Mouse (Mus musculus): ENCODE measurements around the gene Tmem151a. TPM values are rescaled to one million over a fixed set of nuclear protein-coding genes. Genes with fewer than 3 reads are reported as not detected.

Tmem151a gene
- total RNA-seq (2023): not detected

GRCm38 (mm10) chr19:5085145-5085863 lies at the start of gene Tmem151a:
Tmem151a (minus strand) TSS chr19:5085531.

GRCm38 (mm10) chr19:5118384-5118698 lies 33.0 kb upstream of the Tmem151a start, which contains the start of gene Klc2:
Klc2 (minus strand) TSS chr19:5118560.

DNA sequence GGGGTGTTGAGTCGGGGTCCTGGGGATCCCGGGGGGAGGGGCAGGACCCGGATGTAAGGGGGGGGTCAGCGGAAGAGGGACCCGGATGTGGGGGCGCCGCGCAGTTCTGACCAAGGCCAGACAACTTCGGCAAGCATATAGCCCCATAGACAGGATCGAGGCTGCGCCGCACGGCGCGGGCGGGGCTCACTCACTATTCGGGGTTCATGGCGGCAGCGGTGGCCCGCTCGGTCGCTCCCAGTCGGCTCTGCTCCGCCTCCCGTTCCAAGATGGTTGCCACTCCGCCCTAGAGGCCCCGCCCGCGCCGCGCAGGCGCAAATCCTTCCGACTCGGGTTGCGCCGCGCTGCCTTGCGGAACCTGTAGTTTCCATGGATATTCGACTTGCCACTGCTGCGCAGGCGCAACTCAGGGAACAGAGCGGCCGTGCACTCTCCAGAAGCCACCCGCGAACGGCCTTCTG lies 21.4 kb upstream of the Tmem151a start, which contains the start of gene Rab1b:
Gene Rab1b, minus strand, starts transcription at position 342 of the 461 bp plus-strand sequence.

GRCm38 (mm10) chr19:5098363-5099143 lies 13.2 kb upstream of the Tmem151a start, which contains the start of gene Cnih2:
Cnih2 (minus strand) TSS chr19:5098521.

DNA sequence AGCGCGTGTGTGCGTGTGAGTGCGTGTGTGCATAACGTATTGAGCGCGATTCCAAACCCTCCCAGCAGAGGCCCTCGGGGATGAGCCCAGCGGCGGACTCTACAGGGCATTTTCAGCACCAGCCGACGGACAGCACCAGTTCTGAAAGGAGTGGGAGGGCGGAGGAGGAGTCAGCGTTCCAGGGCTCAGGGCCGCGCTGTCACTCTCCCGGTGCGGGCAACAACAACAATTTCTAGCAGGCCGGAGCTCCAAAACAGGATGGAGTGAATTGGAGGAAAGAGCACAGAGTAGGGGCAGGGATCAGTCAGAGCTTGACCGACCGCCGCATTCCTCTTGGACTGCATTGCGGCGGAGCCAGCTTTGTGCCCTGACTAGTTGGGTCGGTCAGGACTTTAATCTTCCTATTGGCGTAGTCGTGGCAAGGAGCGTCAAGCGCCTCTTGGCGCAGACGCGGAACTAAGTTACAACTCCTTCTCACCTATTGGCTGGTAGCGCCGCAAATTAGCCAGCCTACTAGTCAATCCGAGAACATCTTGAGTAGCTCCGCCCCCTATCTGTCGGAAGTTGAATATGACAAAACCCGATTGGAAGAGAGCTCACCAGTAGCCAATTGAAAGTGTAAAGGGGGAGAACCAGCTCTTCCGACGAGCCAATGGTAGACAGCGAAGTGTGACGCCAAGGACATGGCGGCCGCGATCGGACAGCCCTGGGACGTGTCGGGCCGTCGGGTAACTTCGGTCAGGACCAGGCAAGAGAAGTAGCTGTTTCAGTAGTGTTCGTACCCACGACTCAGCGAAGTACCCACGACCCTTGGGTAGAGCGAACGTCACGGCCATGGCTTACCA lies 2.8 kb upstream of the Tmem151a start, which contains the start of gene Yif1a:
Gene Yif1a, plus strand, starts transcription at position 655 of the 845 bp plus-strand sequence.

DNA sequence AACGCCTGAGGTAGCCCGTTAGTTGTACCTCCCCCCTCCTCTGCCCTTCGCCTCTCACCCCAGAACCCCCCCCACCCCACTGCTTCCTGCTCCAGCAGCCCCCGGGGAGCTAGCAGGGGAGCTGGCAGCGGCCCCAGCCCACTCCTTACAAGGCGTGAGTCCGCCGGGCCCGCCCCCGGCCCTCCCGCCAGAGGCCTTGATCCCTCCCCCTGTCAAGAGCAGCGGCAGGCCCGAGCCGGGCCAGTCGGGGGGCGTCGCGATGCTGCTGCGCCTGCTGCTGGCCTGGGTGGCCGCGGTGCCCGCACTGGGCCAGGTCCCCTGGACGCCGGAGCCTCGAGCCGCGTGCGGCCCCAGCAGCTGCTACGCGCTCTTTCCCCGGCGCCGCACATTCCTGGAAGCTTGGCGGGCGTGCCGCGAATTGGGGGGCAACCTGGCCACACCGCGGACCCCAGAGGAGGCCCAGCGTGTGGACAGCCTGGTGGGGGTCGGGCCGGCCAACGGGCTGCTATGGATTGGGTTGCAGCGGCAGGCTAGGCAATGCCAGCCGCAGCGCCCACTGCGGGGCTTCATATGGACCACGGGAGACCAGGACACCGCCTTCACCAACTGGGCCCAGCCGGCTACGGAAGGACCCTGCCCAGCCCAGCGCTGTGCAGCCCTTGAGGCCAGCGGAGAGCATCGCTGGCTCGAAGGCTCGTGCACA lies 17.3 kb downstream of the Tmem151a start, which contains the start of gene Cd248:
Gene Cd248, plus strand, starts transcription at position 212 of the 703 bp plus-strand sequence.

GRCm38 (mm10) chr19:5050047-5050905 lies 35.1 kb downstream of the Tmem151a start, which contains the start of gene Rin1:
Rin1 (plus strand) TSS chr19:5050481.

GRCm38 (mm10) chr19:5040862-5041523 lies 44.3 kb downstream of the Tmem151a start, which contains the start of gene Brms1:
Brms1 (plus strand) TSS chr19:5041354.

DNA sequence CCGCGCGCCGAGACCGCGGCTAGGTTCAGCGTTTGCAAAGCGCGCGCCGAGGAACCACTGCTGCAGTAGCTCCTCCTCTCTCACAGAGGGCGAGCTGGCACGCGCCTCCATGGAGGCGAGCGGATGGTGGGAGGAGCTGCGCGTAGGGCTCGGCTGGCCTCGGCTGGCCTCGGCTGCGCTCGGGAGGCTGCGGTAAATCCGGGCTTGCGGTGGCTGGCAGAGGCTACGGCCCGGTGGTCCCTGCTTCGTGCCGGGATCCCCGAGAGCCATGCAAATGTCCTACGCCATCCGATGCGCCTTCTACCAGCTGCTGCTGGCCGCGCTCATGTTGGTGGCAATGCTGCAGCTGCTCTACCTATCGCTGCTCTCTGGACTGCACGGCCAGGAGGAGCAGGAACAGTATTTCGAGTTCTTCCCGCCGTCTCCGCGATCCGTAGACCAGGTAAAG lies 46.6 kb downstream of the Tmem151a start, which contains the start of the genes B4gat1 and AC124502.3:
Gene B4gat1, plus strand, starts transcription at position 118 of the 448 bp plus-strand sequence.
Gene AC124502.3, plus strand, starts transcription at position 183 of the 448 bp plus-strand sequence.

GRCm38 (mm10) chr19:5023621-5024479 lies 61.5 kb downstream of the Tmem151a start, which contains the start of gene Slc29a2:
Slc29a2 (plus strand) TSS chr19:5023860.

Other genes starting within 250 kb of the Tmem151a start
- gene Ccs, start 246.2 kb downstream of the Tmem151a start, total RNA-seq (2023): 45.2 TPM
- gene Ccdc87, start 246.2 kb downstream of the Tmem151a start, total RNA-seq (2023): not detected
- 3.5 TPM for gene Ctsf, start 230.4 kb downstream of the Tmem151a start, total RNA-seq (2023)
- gene Actn3, start 207.6 kb downstream of the Tmem151a start, total RNA-seq (2023): 0.21 TPM
- 5.0 TPM for gene Zdhhc24, start 206.9 kb downstream of the Tmem151a start, total RNA-seq (2023)
- gene Bbs1, start 178.9 kb downstream of the Tmem151a start, total RNA-seq (2023): 2.1 TPM
- 66.5 TPM for gene Dpp3, start 157.2 kb downstream of the Tmem151a start, total RNA-seq (2023)
- 1.2 TPM for gene Peli3, start 142.4 kb downstream of the Tmem151a start, total RNA-seq (2023)
- 27.2 TPM for gene Mrpl11, start 123.4 kb downstream of the Tmem151a start, total RNA-seq (2023)
- 1.6 TPM for gene Npas4, start 95.2 kb downstream of the Tmem151a start, total RNA-seq (2023)
- 4.4 TPM for gene Slc29a2, start 61.7 kb downstream of the Tmem151a start, total RNA-seq (2023)
- gene B4gat1, start 46.7 kb downstream of the Tmem151a start, total RNA-seq (2023): 4.3 TPM
- gene AC124502.3, start 46.6 kb downstream of the Tmem151a start, total RNA-seq (2023): 1.2 TPM
- 60.1 TPM for gene Brms1, start 44.2 kb downstream of the Tmem151a start, total RNA-seq (2023)
- gene Rin1, start 35.0 kb downstream of the Tmem151a start, total RNA-seq (2023): 4.6 TPM
- not detected for gene Cd248, start 17.5 kb downstream of the Tmem151a start, total RNA-seq (2023)
- gene Yif1a, start 3.0 kb upstream of the Tmem151a start, total RNA-seq (2023): 26.5 TPM
- 0.92 TPM for gene Cnih2, start 13.0 kb upstream of the Tmem151a start, total RNA-seq (2023)
- gene Rab1b, start 21.5 kb upstream of the Tmem151a start, total RNA-seq (2023): 90.0 TPM
- 27.5 TPM for gene Klc2, start 33.0 kb upstream of the Tmem151a start, total RNA-seq (2023)
- 95.0 TPM for gene Pacs1, start 187.6 kb upstream of the Tmem151a start, total RNA-seq (2023)
- 240 TPM for gene Sf3b2, start 209.9 kb upstream of the Tmem151a start, total RNA-seq (2023)
- not detected for gene Gal3st3, start 212.8 kb upstream of the Tmem151a start, total RNA-seq (2023)